In genomic region chr4:132037991-132038390, GRCm38 (mm10) we compare ENCODE assay signal across 14 mouse cellular contexts. TPM values are rescaled to one million over a fixed set of nuclear protein-coding genes. Genes with fewer than 3 reads are reported as not detected.
A peak's percentile ranks its signal among the peaks of the same experiment; 100 is the strongest.
DNase-seq lines count a peak whose midpoint lies in the region; ATAC-seq and TF ChIP-seq lines count a peak whose summit lies in the region.
"Had no signal": no experiment of that assay in that cellular context is flagged by ENCODE, and none has a peak within 500 bp of the region (broad histone marks: within the 10 kb centered on the region; RNA-seq: fewer than 3 reads in every experiment).

No protein-coding gene starts in this region.

- peaks cover 9% of the 10 kb centered on the region for H3K4me1 ChIP-seq in heart, embryonic 15.5 days (replicated peaks)
- peaks cover 88% of the 10 kb centered on the region for H3K4me1 ChIP-seq in liver, embryonic 13.5 days (replicated peaks)
- H3K4me1 ChIP-seq in liver, postnatal 0 days (ENCODE audit: insufficient read depth), result peaks cover 26% of the 10 kb centered on the region
- peaks cover 46% of the 10 kb centered on the region for H3K4me1 ChIP-seq in hindbrain, embryonic 12.5 days
- peaks cover 65% of the 10 kb centered on the region for H3K4me1 ChIP-seq in neural tube, embryonic 13.5 days (replicated peaks)

- TF ChIP-seq CTCF in liver, postnatal 0 days (IDR thresholded peaks at IDR 0.05; ENCODE audit: low read depth), result no peak

- no peak for DNase-seq in heart, postnatal 10 days
- DNase-seq in liver, embryonic 13.5 days, result no peak
- no peak for DNase-seq in liver, postnatal 0 days
- no peak for DNase-seq in layer of hippocampus, postnatal 10 days (ENCODE audit: low spot score in 2 of 2)
- DNase-seq: adrenal gland, postnatal 36 days; cerebellum, adult 11-12 months; kidney, adult 18-20 months; left cerebral cortex, postnatal 4 days; thymus, adult 2 months had no signal

- no peaks in the 10 kb centered on the region for H3K36me3 ChIP-seq in heart, embryonic 15.5 days
- H3K36me3 ChIP-seq in liver, embryonic 13.5 days, result peaks cover 41% of the 10 kb centered on the region
- peaks cover 23% of the 10 kb centered on the region for H3K36me3 ChIP-seq in liver, postnatal 0 days (replicated peaks; ENCODE audit: insufficient read depth, low read length)
- H3K36me3 ChIP-seq in hindbrain, embryonic 12.5 days, result no peaks in the 10 kb centered on the region
- H3K36me3 ChIP-seq in neural tube, embryonic 13.5 days, result no peaks in the 10 kb centered on the region
- H3K36me3 ChIP-seq: forebrain, embryonic 15.5 days had no signal

- 55% methylated on average over 7 of the region's 7 CpGs for WGBS in heart, embryonic 15.5 days
- 72% methylated on average over 7 of the region's 7 CpGs for WGBS in liver, embryonic 13.5 days (ENCODE audit: insufficient replicate concordance)
- WGBS in liver, postnatal 0 days (ENCODE audit: insufficient replicate concordance), result 79% methylated on average over 7 of the region's 7 CpGs
- WGBS in hindbrain, embryonic 12.5 days, result 35% methylated on average over 7 of the region's 7 CpGs
- 18% methylated on average over 7 of the region's 7 CpGs for WGBS in neural tube, embryonic 13.5 days

- H3K27ac ChIP-seq in heart, embryonic 15.5 days, result 0 out of 2 replicates have a peak overlapping the region, but pooled peaks have one; percentile 15
- H3K27ac ChIP-seq in liver, embryonic 13.5 days, result peak overlapping the region; percentile 83; the same call in 1 of the 2 replicates
- no peak overlapping the region for H3K27ac ChIP-seq in liver, postnatal 0 days (ENCODE audit: low read depth)
- peak overlapping the region; percentile 73 for H3K27ac ChIP-seq in hindbrain, embryonic 12.5 days
- H3K27ac ChIP-seq in neural tube, embryonic 13.5 days (replicated peaks), result peak overlapping the region; percentile 67
- H3K27ac ChIP-seq: forebrain, embryonic 15.5 days had no signal

- H3K9ac ChIP-seq in heart, embryonic 15.5 days, result no peak overlapping the region
- no peak overlapping the region for H3K9ac ChIP-seq in liver, embryonic 13.5 days
- H3K9ac ChIP-seq in liver, postnatal 0 days (replicated peaks), result no peak overlapping the region
- no peak overlapping the region for H3K9ac ChIP-seq in hindbrain, embryonic 12.5 days
- no peak overlapping the region for H3K9ac ChIP-seq in neural tube, embryonic 13.5 days
- H3K9ac ChIP-seq: forebrain, embryonic 15.5 days had no signal

- no peaks in the 10 kb centered on the region for H3K9me3 ChIP-seq in heart, embryonic 15.5 days (replicated peaks)
- H3K9me3 ChIP-seq in liver, embryonic 13.5 days (replicated peaks), result no peaks in the 10 kb centered on the region
- no peaks in the 10 kb centered on the region for H3K9me3 ChIP-seq in liver, postnatal 0 days (ENCODE audit: low read length)
- H3K9me3 ChIP-seq in hindbrain, embryonic 12.5 days (replicated peaks), result no peaks in the 10 kb centered on the region
- no peaks in the 10 kb centered on the region for H3K9me3 ChIP-seq in neural tube, embryonic 13.5 days
- H3K9me3 ChIP-seq: forebrain, embryonic 15.5 days had no signal

- H3K27me3 ChIP-seq in heart, embryonic 15.5 days, result no peaks in the 10 kb centered on the region
- H3K27me3 ChIP-seq in liver, embryonic 13.5 days, result no peaks in the 10 kb centered on the region
- H3K27me3 ChIP-seq in liver, postnatal 0 days (ENCODE audit: insufficient read depth, low read length), result no peaks in the 10 kb centered on the region
- no peaks in the 10 kb centered on the region for H3K27me3 ChIP-seq in hindbrain, embryonic 12.5 days
- no peaks in the 10 kb centered on the region for H3K27me3 ChIP-seq in neural tube, embryonic 13.5 days

- H3K4me2 ChIP-seq in heart, embryonic 15.5 days, result no peak overlapping the region
- no peak overlapping the region for H3K4me2 ChIP-seq in liver, embryonic 13.5 days
- H3K4me2 ChIP-seq in liver, postnatal 0 days (ENCODE audit: low read depth, low read length), result no peak overlapping the region
- H3K4me2 ChIP-seq in hindbrain, embryonic 12.5 days (replicated peaks), result no peak overlapping the region
- peak overlapping the region; percentile 7; the same call in 1 of the 2 replicates for H3K4me2 ChIP-seq in neural tube, embryonic 13.5 days
- H3K4me2 ChIP-seq: forebrain, embryonic 15.5 days had no signal

- TF ChIP-seq EP300 in liver, postnatal 0 days (IDR thresholded peaks at IDR 0.05; ENCODE audit: low read depth), result no peak

- intact Hi-C loops in heart, postnatal 10 days (cut with DNase I), result loop anchor here (2.0 kb wide), 1 partner anchor 37 kb away; the partner anchor contains the start of genes Epb41 and Gm10300

- no peak overlapping the region for H3K4me3 ChIP-seq in heart, embryonic 15.5 days
- no peak overlapping the region for H3K4me3 ChIP-seq in liver, embryonic 13.5 days (replicated peaks)
- H3K4me3 ChIP-seq in liver, postnatal 0 days (ENCODE audit: low read depth, low read length), result no peak overlapping the region
- no peak overlapping the region for H3K4me3 ChIP-seq in hindbrain, embryonic 12.5 days
- H3K4me3 ChIP-seq in neural tube, embryonic 13.5 days, result no peak overlapping the region
- H3K4me3 ChIP-seq: forebrain, embryonic 15.5 days had no signal

- no peak for ATAC-seq in heart, embryonic 15.5 days (replicated peaks; ENCODE audit: insufficient number of reproducible peaks, insufficient read depth, low FRiP score, low read depth)
- ATAC-seq in liver, embryonic 13.5 days (ENCODE audit: low read depth), result no peak
- no peak for ATAC-seq in liver, postnatal 0 days
- peak; percentile 38 for ATAC-seq in hindbrain, embryonic 12.5 days (ENCODE audit: low FRiP score)
- ATAC-seq in neural tube, embryonic 13.5 days (ENCODE audit: low read depth), result peak; percentile 49
- ATAC-seq: forebrain, embryonic 15.5 days had no signal

RNA-seq across cellular contexts. Expression of gene Gm10300, which starts 36.5 kb away (rescaled TPM):
- polyA plus RNA-seq in heart, embryonic 15.5 days (2015; fragmentation: Nextera tagmentation; extraction: Ambion mirVana), result 0.10 and 0.18 TPM in 2 replicates
- total RNA-seq in heart, postnatal 10 days (2021), result under 1 TPM in 1 of 2 experiments, not detected in 1; 0.10 TPM
- polyA plus RNA-seq in liver, embryonic 13.5 days (2015; fragmentation: Nextera tagmentation; extraction: Ambion mirVana), result 0.39 and 0.63 TPM in 2 replicates
- polyA plus RNA-seq in liver, postnatal 0 days (2015; fragmentation: Nextera tagmentation; extraction: Ambion mirVana), result 0.18 and 0.28 TPM in 2 replicates
- polyA plus RNA-seq in hindbrain, embryonic 12.5 days (2016; fragmentation: Nextera tagmentation; extraction: Ambion mirVana), result 0.09 TPM in 2 replicates
- 0.20 TPM in 1 of 2 replicates, not detected in the other for polyA plus RNA-seq in neural tube, embryonic 13.5 days (2015; fragmentation: Nextera tagmentation; extraction: Ambion mirVana)
- not detected for total RNA-seq in layer of hippocampus, postnatal 10 days (2021)
- total RNA-seq: left cerebral cortex, postnatal 4 days had no signal
- polyA plus RNA-seq: activated CD4-positive, CD25-positive, alpha-beta regulatory T cell, adult 4 months; forebrain, embryonic 15.5 days had no signal

RNA-seq across cellular contexts. Expression of gene Epb41, which starts 37.1 kb away (rescaled TPM):
- 75.6 and 86.4 TPM in 2 replicates for polyA plus RNA-seq in heart, embryonic 15.5 days (2015; fragmentation: Nextera tagmentation; extraction: Ambion mirVana)
- 100 to 1,000 TPM in 1 of 2 experiments, 10 to 100 TPM in 1; 86.0 to 131 TPM for total RNA-seq in heart, postnatal 10 days (2021)
- 147 and 193 TPM in 2 replicates for polyA plus RNA-seq in liver, embryonic 13.5 days (2015; fragmentation: Nextera tagmentation; extraction: Ambion mirVana)
- 65.7 and 75.1 TPM in 2 replicates for polyA plus RNA-seq in liver, postnatal 0 days (2015; fragmentation: Nextera tagmentation; extraction: Ambion mirVana)
- 198 and 210 TPM in 2 replicates for polyA plus RNA-seq in hindbrain, embryonic 12.5 days (2016; fragmentation: Nextera tagmentation; extraction: Ambion mirVana)
- polyA plus RNA-seq in neural tube, embryonic 13.5 days (2015; fragmentation: Nextera tagmentation; extraction: Ambion mirVana), result 95.5 and 113 TPM in 2 replicates
- total RNA-seq in layer of hippocampus, postnatal 10 days (2021), result 10 to 100 TPM; 30.2 to 33.7 TPM

Comparison
In these comparisons a context has a peak if more than half of its experiments do, and no peak if none do; other contexts are left out.
1. ATAC-seq: peak in hindbrain, embryonic 12.5 days (single experiment) and neural tube, embryonic 13.5 days (single experiment); none in heart, embryonic 15.5 days (single experiment), liver, embryonic 13.5 days (single experiment) and liver, postnatal 0 days (single experiment).